ENCODE assay signal across 17 mouse cellular contexts in the genomic region with DNA sequence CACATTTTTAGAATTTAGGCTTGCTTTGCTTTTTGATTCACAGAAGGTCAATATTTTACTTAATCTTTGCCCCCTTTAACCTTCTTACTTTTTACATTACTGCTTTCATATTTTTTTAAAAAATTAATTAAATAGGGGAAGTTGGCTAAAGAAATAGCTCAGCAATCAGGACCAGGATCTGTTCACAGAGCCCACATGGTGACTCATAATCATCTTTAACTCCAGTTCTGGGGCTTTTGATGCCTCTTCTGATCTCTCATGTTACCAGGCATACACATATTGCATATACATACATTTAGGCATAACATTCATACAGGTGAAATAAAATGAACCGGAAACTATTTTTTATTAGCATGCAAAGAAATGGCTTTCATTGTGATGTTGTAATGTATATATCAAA.
"Had no signal": no experiment of that assay in that cellular context is flagged by ENCODE, and none has a peak within 500 bp of the region (broad histone marks: within the 10 kb centered on the region; RNA-seq: fewer than 3 reads in every experiment).

No protein-coding gene starts in this region.

- H3K36me3 ChIP-seq: neural tube, embryonic 12.5 days; neural tube, embryonic 13.5 days; neural tube, embryonic 15.5 days; stomach, embryonic 15.5 days had no signal

- H3K27me3 ChIP-seq: neural tube, embryonic 12.5 days; stomach, embryonic 15.5 days had no signal

- H3K4me1 ChIP-seq: neural tube, embryonic 12.5 days; neural tube, embryonic 13.5 days; neural tube, embryonic 15.5 days; stomach, embryonic 15.5 days had no signal

- H3K27ac ChIP-seq: neural tube, embryonic 12.5 days; neural tube, embryonic 13.5 days; neural tube, embryonic 15.5 days; stomach, embryonic 15.5 days; stomach, postnatal 0 days had no signal

- H3K4me3 ChIP-seq: neural tube, embryonic 12.5 days; neural tube, embryonic 13.5 days; neural tube, embryonic 15.5 days; stomach, embryonic 15.5 days had no signal

- H3K9me3 ChIP-seq: neural tube, embryonic 12.5 days; neural tube, embryonic 13.5 days; neural tube, embryonic 15.5 days; stomach, embryonic 15.5 days had no signal

- DNase-seq: retina, postnatal 1 day; right cerebral cortex, adult 18-20 months; right cerebral cortex, postnatal 14 days; right cerebral cortex, postnatal 25 days; right cerebral cortex, postnatal 4 days; spleen, adult 18-20 months; thymus, adult 18-20 months; thymus, adult 2 months; thymus, postnatal 14 days; thymus, postnatal 25 days; thymus, postnatal 36 days; thymus, postnatal 4 days had no signal

- H3K9ac ChIP-seq: neural tube, embryonic 12.5 days; neural tube, embryonic 13.5 days; neural tube, embryonic 15.5 days; stomach, embryonic 15.5 days had no signal
